Mouse (Mus musculus) G1E-ER4 (cell line): ENCODE measurements around the gene Gm12355. TPM values are rescaled to one million over a fixed set of nuclear protein-coding genes. Genes with fewer than 3 reads are reported as not detected.

Experiments used
- GATA1 ChIP-seq: IDR thresholded peaks from one replicate; pipeline ENCODE4 v1.8.0; 2012; ENCODE audit warnings: low read length, inconsistent platforms
- polyA plus RNA-seq: library from polyadenylated mRNA; stranded (reverse); fragments of >175 nt; gene quantifications from 2 replicates; pipeline ENCODE4 v1.2.3, GENCODE M21; 2012

Gm12355 gene
- polyA plus RNA-seq, 1 experiment, result not detected

GRCm38 (mm10) chr11:98584629-98585177 lies 40.8 kb downstream of the Gm12355 start:
- no peak for TF ChIP-seq GATA1

GRCm38 (mm10) chr11:98584146-98584545 lies 41.3 kb downstream of the Gm12355 start:
- no peak for TF ChIP-seq GATA1

- TF ChIP-seq GATA1, result no peak
Observed at GRCm38 (mm10) chr11:98583571-98583970, 41.9 kb downstream of the Gm12355 start.

- no peak for TF ChIP-seq GATA1
Observed at GRCm38 (mm10) chr11:98583265-98583552, 42.3 kb downstream of the Gm12355 start.

- TF ChIP-seq GATA1, result no peak
Observed at GRCm38 (mm10) chr11:98582551-98583264, 42.8 kb downstream of the Gm12355 start.

- TF ChIP-seq GATA1, result no peak
Observed at GRCm38 (mm10) chr11:98582030-98582388, 43.5 kb downstream of the Gm12355 start.

- no peak for TF ChIP-seq GATA1
Observed at GRCm38 (mm10) chr11:98581286-98582029, 44.0 kb downstream of the Gm12355 start.

GRCm38 (mm10) chr11:98580301-98581121 lies 45.0 kb downstream of the Gm12355 start:
- peak; percentile 40 for TF ChIP-seq GATA1

GRCm38 (mm10) chr11:98577776-98578175 lies 47.7 kb downstream of the Gm12355 start:
- TF ChIP-seq GATA1, result no peak

Other genes with a start within 250 kb of the Gm12355 start
- gene Tcap, start 241.8 kb downstream of the Gm12355 start, polyA plus RNA-seq, result not detected in 2 replicates
- not detected in 2 replicates for gene Pnmt, start 239.2 kb downstream of the Gm12355 start, polyA plus RNA-seq
- gene Pgap3, start 225.2 kb downstream of the Gm12355 start, polyA plus RNA-seq, result 11.3 and 13.7 TPM in 2 replicates
- gene Erbb2, start 213.2 kb downstream of the Gm12355 start, polyA plus RNA-seq, result not detected in 2 replicates
- 35.2 and 51.4 TPM in 2 replicates for gene Mien1, start 186.7 kb downstream of the Gm12355 start, polyA plus RNA-seq
- gene Grb7, start 179.3 kb downstream of the Gm12355 start, polyA plus RNA-seq, result not detected in 2 replicates
- not detected in 2 replicates for gene Ikzf3, start 79.6 kb downstream of the Gm12355 start, polyA plus RNA-seq
- gene Zpbp2, start 74.6 kb downstream of the Gm12355 start, polyA plus RNA-seq, result 0.35 and 0.39 TPM in 2 replicates
- 38.2 and 44.7 TPM in 2 replicates for gene Ormdl3, start 38.3 kb downstream of the Gm12355 start, polyA plus RNA-seq
- not detected in 2 replicates for gene Lrrc3c, start 27.4 kb downstream of the Gm12355 start, polyA plus RNA-seq
- gene Gsdma3, start 699 bp upstream of the Gm12355 start, polyA plus RNA-seq, result 0.04 TPM in 1 of 2 replicates, not detected in the other
- gene Gsdma2, start 21.1 kb upstream of the Gm12355 start, polyA plus RNA-seq, result not detected in 2 replicates
- 0.04 TPM in 2 replicates for gene Gsdma, start 38.7 kb upstream of the Gm12355 start, polyA plus RNA-seq
- 253 TPM in 2 replicates for gene Psmd3, start 56.9 kb upstream of the Gm12355 start, polyA plus RNA-seq
- not detected in 2 replicates for gene Csf3, start 75.6 kb upstream of the Gm12355 start, polyA plus RNA-seq
- 78.9 and 103 TPM in 2 replicates for gene Med24, start 103.8 kb upstream of the Gm12355 start, polyA plus RNA-seq
- gene Thra, start 115.0 kb upstream of the Gm12355 start, polyA plus RNA-seq, result 30.8 and 40.6 TPM in 2 replicates
- 3.1 and 3.5 TPM in 2 replicates for gene Nr1d1, start 149.7 kb upstream of the Gm12355 start, polyA plus RNA-seq
- 42.1 and 53.0 TPM in 2 replicates for gene Msl1, start 169.9 kb upstream of the Gm12355 start, polyA plus RNA-seq
- gene Casc3, start 179.2 kb upstream of the Gm12355 start, polyA plus RNA-seq, result 42.8 and 43.0 TPM in 2 replicates
- gene Rapgefl1, start 211.1 kb upstream of the Gm12355 start, polyA plus RNA-seq, result 0.12 and 0.19 TPM in 2 replicates
- gene Wipf2, start 238.0 kb upstream of the Gm12355 start, polyA plus RNA-seq, result 13.8 and 16.1 TPM in 2 replicates